Mouse (Mus musculus): ENCODE data around the gene Glt6d1.
A peak's percentile ranks its signal among the peaks of the same experiment; 100 is the strongest.
"Not testable (repeated sequence)": the region's sequence is repeated elsewhere in the genome, so short reads cannot be mapped to it uniquely, and the experiment has no call there.

Glt6d1 gene

GRCm38 (mm10) chr2:25815748-25816147 lies at the start of gene Glt6d1:
Gene Glt6d1, minus strand, starts transcription at chr2:25815848.
- not testable (repeated sequence) for DNase-seq

DNA sequence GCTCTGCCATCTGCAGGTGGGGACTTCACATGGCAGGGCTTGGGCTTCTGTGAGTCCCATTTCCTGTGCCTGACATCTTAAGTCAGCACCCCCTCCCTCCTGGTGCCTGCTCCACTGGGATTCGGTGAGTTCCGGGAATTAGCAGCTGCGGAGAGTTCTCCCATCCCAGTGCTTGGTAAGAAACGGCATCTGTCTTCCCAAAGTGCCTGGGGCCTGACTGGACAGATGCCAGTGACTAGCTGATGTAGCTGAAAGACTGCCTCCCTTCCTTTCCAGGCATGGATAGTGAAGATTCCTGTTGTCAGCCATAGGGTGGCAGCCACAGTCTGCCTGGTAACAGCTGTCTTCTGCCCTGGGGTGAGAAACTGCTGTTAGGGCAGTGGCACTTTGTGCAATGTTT lies 49.8 kb upstream of the Glt6d1 start:
- peak; percentile 57 for DNase-seq

GRCm38 (mm10) chr2:25864230-25864629 lies 48.6 kb upstream of the Glt6d1 start:
- DNase-seq, result no peak

DNA sequence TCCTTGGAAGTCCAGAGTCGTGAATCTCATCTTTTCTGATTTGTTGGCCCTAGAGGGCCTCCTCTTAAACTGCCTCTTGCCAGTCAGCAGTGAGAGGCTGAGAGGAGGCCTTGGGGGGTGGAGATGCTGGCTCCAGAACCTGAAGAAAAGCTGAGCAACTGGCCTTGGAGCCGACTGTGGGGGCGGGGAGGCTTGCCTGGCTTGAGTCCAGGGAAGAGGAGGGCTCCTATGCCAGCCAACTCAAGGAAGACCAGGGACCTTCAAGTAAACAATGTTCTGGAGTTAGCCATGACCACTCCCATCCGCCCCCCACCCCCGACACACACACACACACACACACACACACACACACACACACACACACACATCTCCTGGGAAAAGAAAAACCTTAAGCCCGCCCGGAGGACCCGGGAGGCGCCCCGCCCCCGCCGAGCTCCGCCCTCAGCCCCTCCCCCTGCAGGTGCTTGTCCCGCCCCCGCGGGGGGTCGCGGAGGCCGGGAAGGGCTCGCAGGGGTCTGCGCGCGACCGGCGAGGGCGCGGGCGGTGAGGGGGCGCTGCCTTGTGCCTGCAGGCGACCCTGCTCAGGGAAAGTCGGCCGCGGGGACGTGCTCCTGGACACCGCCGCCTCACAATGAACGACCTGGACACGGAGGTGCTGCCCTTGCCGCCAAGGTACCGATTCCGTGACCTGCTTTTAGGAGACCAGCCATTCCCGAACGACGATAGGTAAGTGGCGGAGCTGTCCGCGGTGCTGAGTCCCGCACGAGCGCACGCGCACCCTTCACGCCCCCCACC lies 47.9 kb upstream of the Glt6d1 start, which contains the start of gene Kcnt1:
Gene Kcnt1 (plus strand): TSS at position 398 of the 795 bp plus-strand sequence.
- DNase-seq, result peak; percentile 62

- peak; percentile 47 for DNase-seq
Measured at GRCm38 (mm10) chr2:25862696-25863270, 47.1 kb upstream of the Glt6d1 start.

- DNase-seq, result no peak
Measured at GRCm38 (mm10) chr2:25862038-25862437, 46.4 kb upstream of the Glt6d1 start.

DNA sequence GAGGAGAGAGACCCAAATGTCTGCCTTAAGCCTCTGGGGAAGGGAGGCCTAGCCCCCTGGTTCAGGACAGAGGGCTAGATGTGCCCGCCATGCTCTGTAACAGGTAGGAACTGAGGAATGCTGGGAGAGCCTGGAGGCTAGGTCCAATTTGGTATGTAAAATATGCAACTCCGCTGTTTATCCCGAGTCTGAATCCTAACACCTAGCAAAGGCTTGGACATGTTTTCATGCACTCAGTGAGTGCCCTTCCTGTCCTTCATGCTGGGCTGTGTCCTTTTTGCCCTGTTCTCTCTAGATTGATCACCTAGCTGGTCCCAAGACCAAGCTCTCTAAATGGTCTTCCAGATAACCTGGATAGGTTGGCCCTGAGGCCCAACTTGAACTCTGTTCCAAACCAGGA lies 44.2 kb upstream of the Glt6d1 start:
- DNase-seq, result no peak

DNA sequence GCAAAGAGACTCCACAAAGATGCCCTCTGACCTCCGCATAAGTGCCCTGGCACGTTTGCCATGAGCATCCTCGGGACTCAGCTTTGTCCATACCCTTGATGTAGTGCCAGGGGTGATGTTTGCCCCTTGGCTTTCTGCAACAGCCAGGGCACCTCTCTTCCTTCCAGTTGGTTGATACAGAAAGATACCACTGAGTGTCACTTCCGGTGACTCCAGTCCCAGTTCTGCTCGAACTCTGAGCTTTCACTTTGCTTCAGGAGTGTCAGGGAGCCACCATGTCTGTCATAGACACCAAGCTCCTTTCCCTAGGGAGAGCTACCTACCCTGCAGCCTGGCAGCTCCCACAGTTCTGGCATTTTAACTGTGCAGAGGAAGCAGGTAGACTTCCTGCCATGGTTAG lies 38.4 kb upstream of the Glt6d1 start:
- no peak for DNase-seq

GRCm38 (mm10) chr2:25852626-25853025 lies 37.0 kb upstream of the Glt6d1 start:
- peak; percentile 39 for DNase-seq

DNA sequence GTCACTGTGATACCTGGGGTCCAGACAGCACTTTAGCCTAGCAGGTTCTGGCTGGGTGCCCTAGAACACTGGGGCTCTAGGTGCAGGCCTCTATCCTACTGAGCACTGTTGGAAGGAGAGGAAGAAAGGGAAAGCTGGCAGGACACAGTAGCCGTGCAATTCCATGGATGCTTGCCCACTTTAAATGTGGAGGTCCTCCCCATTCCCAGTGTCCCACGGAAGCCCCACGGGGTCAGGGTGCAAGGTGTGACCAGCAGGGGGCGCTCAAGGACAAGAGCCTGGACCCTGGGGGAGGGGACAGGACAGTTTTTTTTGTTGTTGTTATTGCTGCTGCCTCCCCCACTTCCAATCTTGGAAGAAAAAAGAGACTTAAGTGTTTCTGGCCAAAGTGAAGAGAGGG lies 34.7 kb upstream of the Glt6d1 start:
- DNase-seq, result peak; percentile 65

- DNase-seq, result no peak
Measured at GRCm38 (mm10) chr2:25847226-25847625, 31.6 kb upstream of the Glt6d1 start, which contains the start of gene Sohlh1. Gene Sohlh1, minus strand, starts transcription at chr2:25847248.

DNA sequence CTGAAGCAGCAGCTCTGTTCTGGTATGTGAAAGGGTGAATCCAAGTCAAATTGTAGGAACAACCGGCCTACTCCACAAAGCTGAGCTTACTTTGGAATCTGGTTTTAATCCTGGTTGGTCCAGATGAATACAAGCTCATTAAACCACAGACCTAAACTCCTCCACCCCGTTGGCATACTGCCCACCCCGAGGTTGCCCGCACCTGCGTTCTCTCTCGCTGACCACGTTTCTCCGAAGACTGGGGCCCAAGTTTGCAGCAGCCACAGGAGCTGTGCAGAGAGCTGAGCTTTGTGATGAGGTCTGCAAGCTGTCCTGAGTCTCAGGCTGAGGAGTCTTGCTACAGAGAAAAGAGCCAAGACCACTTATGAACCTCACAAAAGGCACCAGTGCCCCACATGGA lies 30.9 kb upstream of the Glt6d1 start:
- no peak for DNase-seq

DNA sequence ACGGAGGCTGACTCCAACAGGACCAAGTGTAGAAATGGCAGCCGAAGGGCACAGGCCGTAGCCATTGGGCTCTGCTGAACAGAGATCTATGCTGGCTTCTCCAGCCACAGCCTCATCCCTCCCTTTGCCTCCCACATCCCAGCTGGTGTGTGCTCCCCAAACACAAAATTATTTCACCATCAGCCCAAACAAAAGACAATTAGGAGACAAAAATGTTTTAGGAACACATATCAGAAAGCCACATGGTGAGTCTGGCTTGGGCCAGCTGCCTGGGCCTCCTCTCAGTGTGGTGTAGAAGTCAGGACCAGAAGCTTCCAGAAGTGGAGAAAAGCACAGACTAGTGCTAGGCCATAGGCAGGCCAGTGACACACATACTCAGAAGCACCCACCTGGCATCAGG lies 28.4 kb upstream of the Glt6d1 start:
- no peak for DNase-seq

- no peak for DNase-seq
Measured at GRCm38 (mm10) chr2:25842758-25843157, 27.1 kb upstream of the Glt6d1 start.

GRCm38 (mm10) chr2:25842161-25842560 lies 26.5 kb upstream of the Glt6d1 start:
- no peak for DNase-seq

- DNase-seq, result peak; percentile 86
Measured at GRCm38 (mm10) chr2:25836291-25836690, 20.6 kb upstream of the Glt6d1 start.

GRCm38 (mm10) chr2:25830786-25831185 lies 15.1 kb upstream of the Glt6d1 start:
- DNase-seq, result no peak

GRCm38 (mm10) chr2:25828344-25828947 lies 12.8 kb upstream of the Glt6d1 start:
- no peak for DNase-seq

DNA sequence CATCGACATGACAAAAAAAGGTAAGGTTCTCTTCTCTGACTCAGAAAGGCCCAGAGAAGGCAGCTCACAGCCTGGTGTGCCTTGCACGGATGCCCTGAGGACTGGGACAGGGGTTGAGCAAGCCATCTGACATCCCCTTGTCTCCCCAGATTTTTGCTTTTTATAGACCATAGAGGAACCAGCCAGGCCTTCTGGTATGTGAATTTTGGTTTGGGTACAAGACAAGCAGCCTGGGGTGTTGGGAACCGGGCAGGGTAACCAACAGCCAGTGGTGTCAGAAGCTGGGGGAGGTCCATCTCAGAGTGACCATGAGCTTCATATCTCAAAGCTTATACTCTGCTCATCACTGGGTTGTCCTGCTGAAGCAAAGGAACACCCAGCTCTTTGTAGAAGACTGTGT lies 9.1 kb upstream of the Glt6d1 start:
- no peak for DNase-seq

- DNase-seq, result no peak
Measured at GRCm38 (mm10) chr2:25822806-25823205, 7.2 kb upstream of the Glt6d1 start, which contains the start of gene Lcn9. Gene Lcn9, plus strand, starts transcription at chr2:25823153.

DNA sequence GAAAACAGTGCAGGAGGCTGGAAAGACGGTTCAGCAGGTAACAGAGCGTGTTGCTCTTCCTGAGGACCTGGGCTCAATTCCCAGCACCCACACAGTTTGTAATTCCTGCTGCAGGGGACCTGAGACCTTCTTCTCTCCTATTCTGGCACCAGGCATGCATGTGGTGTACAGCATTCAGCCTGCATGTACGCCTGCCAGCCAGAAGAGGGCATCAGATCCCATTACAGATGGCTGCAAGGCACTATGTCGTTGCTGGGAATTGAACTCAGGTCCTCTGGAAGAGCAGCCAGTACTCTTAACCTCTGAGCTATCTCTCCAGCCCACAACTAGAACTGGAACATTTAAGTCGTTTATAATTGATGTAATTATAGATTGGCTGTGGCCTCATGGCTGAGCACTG lies 2.3 kb downstream of the Glt6d1 start:
- no peak for DNase-seq

DNA sequence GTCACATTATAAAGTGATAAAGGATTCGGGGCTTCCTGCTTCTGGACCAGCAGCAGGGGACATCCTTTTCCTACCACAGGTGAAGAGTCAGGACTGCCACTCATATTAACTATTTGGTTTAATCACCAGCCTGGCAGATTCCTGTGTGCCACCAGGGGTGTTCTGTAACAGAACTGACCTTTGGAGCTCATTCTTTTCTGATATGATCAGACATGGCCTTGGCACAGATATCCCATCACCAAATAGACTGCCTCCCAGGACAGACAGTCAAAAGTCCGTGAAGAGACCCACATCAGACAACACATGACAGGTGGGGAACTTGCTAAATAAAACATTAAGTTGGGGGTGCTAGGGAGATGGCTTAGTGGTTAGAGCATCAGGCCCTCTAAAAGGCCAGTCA lies 3.9 kb downstream of the Glt6d1 start:
- DNase-seq, result no peak

DNA sequence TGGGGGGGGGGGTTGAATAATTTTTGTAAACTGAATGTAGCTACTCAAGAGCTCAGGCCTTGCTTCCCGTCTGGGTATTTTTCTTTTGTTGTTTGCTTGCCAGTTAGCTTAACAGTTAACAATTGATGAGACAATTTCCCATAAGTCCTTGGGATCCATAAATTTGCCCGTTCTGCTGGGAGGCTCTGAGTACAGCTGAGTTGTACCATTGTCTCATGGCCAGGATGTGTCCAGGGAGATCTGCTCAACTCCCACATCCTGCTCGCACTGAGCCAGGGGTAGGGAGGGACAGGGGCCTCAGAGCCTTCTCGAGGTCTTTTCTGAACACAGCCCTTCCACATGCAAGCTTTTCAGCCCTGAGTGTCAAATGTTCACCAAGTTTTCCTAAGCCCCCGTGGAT lies 17.6 kb downstream of the Glt6d1 start:
- DNase-seq, result no peak

GRCm38 (mm10) chr2:25797635-25798034 lies 18.0 kb downstream of the Glt6d1 start:
- no peak for DNase-seq

Data from right cerebral cortex, postnatal 4 days (tissue).